In genomic region chr6:108491969-108492368, GRCm38 (mm10) we compare ENCODE assay signal across 18 mouse cellular contexts.
A peak's percentile ranks its signal among the peaks of the same experiment; 100 is the strongest.
DNase-seq lines count a peak whose midpoint lies in the region; ATAC-seq and TF ChIP-seq lines count a peak whose summit lies in the region.
"Had no signal": no experiment of that assay in that cellular context is flagged by ENCODE, and none has a peak within 500 bp of the region (broad histone marks: within the 10 kb centered on the region; RNA-seq: fewer than 3 reads in every experiment).

No protein-coding gene starts in this region.

- DNase-seq in heart, adult 18-20 months: no peak
- peak; percentile 3 for DNase-seq in embryo, embryonic 11 days
- no peak for DNase-seq in left cerebral cortex, postnatal 10 days (ENCODE audit: extremely low spot score in 1 of 2, low spot score in 2 of 2)
- DNase-seq: adrenal gland, adult 2 months; B cell, adult 2 months; cerebellum, adult 2 months; cerebellum, postnatal 36 days; spleen, adult 18-20 months had no signal

- no peaks in the 10 kb centered on the region for H3K27me3 ChIP-seq in heart, embryonic 12.5 days (replicated peaks)
- no peaks in the 10 kb centered on the region for H3K27me3 ChIP-seq in intestine, postnatal 0 days (replicated peaks; ENCODE audit: control insufficient read depth, insufficient read depth, low read length)
- H3K27me3 ChIP-seq in intestine, embryonic 15.5 days (replicated peaks): no peaks in the 10 kb centered on the region
- no peaks in the 10 kb centered on the region for H3K27me3 ChIP-seq in small intestine, adult 2 months (ENCODE audit: control insufficient read depth, insufficient read depth, low read length)
- H3K27me3 ChIP-seq: forebrain, embryonic 15.5 days; midbrain, embryonic 13.5 days; neural tube, embryonic 13.5 days had no signal

- no peaks in the 10 kb centered on the region for H3K9me3 ChIP-seq in heart, embryonic 12.5 days (replicated peaks)
- H3K9me3 ChIP-seq in intestine, postnatal 0 days (ENCODE audit: control insufficient read depth): no peaks in the 10 kb centered on the region
- H3K9me3 ChIP-seq in intestine, embryonic 15.5 days: no peaks in the 10 kb centered on the region
- H3K9me3 ChIP-seq: forebrain, embryonic 15.5 days; midbrain, embryonic 13.5 days; neural tube, embryonic 13.5 days had no signal

- 65% methylated on average over 1 of the region's 1 CpGs for WGBS in heart, embryonic 12.5 days
- 67% methylated on average over 1 of the region's 1 CpGs for WGBS in intestine, postnatal 0 days
- WGBS in intestine, embryonic 15.5 days: 72% methylated on average over 1 of the region's 1 CpGs
- WGBS in small intestine, adult 2 months: 75% methylated on average over 1 of the region's 1 CpGs

- peaks cover 14% of the 10 kb centered on the region for H3K4me1 ChIP-seq in heart, embryonic 12.5 days (replicated peaks)
- H3K4me1 ChIP-seq in intestine, postnatal 0 days (replicated peaks; ENCODE audit: control insufficient read depth, insufficient read depth, low read length): peaks cover 5% of the 10 kb centered on the region; the same call in 1 of the 2 replicates
- H3K4me1 ChIP-seq in intestine, embryonic 15.5 days (replicated peaks): peaks cover 6% of the 10 kb centered on the region; the same call in 1 of the 2 replicates
- peaks cover 27% of the 10 kb centered on the region for H3K4me1 ChIP-seq in small intestine, adult 2 months (ENCODE audit: control insufficient read depth, insufficient read depth, insufficient read length, low read length)

- H3K36me3 ChIP-seq in heart, embryonic 12.5 days: peaks cover 57% of the 10 kb centered on the region
- peaks cover 5% of the 10 kb centered on the region; the same call in 1 of the 2 replicates for H3K36me3 ChIP-seq in intestine, postnatal 0 days (ENCODE audit: control insufficient read depth, insufficient read depth)
- 0 out of 2 replicates have a peak, but pooled peaks cover 8% of the 10 kb centered on the region for H3K36me3 ChIP-seq in intestine, embryonic 15.5 days
- H3K36me3 ChIP-seq in small intestine, adult 2 months (ENCODE audit: control insufficient read depth, insufficient read depth, low read length): peaks cover 3% of the 10 kb centered on the region; the same call in 1 of the 2 replicates
- H3K36me3 ChIP-seq: midbrain, embryonic 13.5 days; neural tube, embryonic 13.5 days had no signal

- H3K27ac ChIP-seq in heart, embryonic 12.5 days (ENCODE audit: poor library complexity, severe bottlenecking): 0 out of 2 replicates have a peak overlapping the region, but pooled peaks have one; percentile 24
- H3K27ac ChIP-seq in intestine, postnatal 0 days (ENCODE audit: low read depth, low read length): no peak overlapping the region
- no peak overlapping the region for H3K27ac ChIP-seq in intestine, embryonic 15.5 days
- H3K27ac ChIP-seq in small intestine, adult 2 months (ENCODE audit: insufficient read depth, low read depth, low read length): peak overlapping the region; percentile 7; the same call in 1 of the 2 replicates
- H3K27ac ChIP-seq: forebrain, embryonic 15.5 days; hindbrain, embryonic 14.5 days; liver, embryonic 14.5 days; midbrain, embryonic 13.5 days; neural tube, embryonic 13.5 days had no signal

- no peak overlapping the region for H3K4me3 ChIP-seq in heart, embryonic 12.5 days
- no peak overlapping the region for H3K4me3 ChIP-seq in intestine, postnatal 0 days (ENCODE audit: low read depth, low read length)
- H3K4me3 ChIP-seq in intestine, embryonic 15.5 days (replicated peaks): no peak overlapping the region
- H3K4me3 ChIP-seq in small intestine, adult 2 months (ENCODE audit: low read depth, low read length): no peak overlapping the region
- H3K4me3 ChIP-seq: forebrain, embryonic 15.5 days; midbrain, embryonic 13.5 days; neural tube, embryonic 13.5 days had no signal

- intact Hi-C loops in left cerebral cortex, postnatal 10 days (cut with DNase I): no loop called here

- ATAC-seq in heart, embryonic 12.5 days (ENCODE audit: insufficient number of reproducible peaks, low FRiP score): no peak; the same call in 1 of the 2 replicates
- peak; percentile 26; the same call in 1 of the 2 replicates for ATAC-seq in intestine, postnatal 0 days
- no peak for ATAC-seq in intestine, embryonic 15.5 days
- ATAC-seq: forebrain, embryonic 15.5 days; intestine, embryonic 16.5 days; midbrain, embryonic 13.5 days had no signal

- no peak overlapping the region for H3K9ac ChIP-seq in heart, embryonic 12.5 days
- no peak overlapping the region for H3K9ac ChIP-seq in intestine, postnatal 0 days (ENCODE audit: low read depth, low read length)
- H3K9ac ChIP-seq in intestine, embryonic 15.5 days: no peak overlapping the region
- H3K9ac ChIP-seq: forebrain, embryonic 15.5 days; hindbrain, embryonic 14.5 days; liver, embryonic 14.5 days; midbrain, embryonic 13.5 days; neural tube, embryonic 13.5 days had no signal

- no peak for TF ChIP-seq POLR2A in small intestine, adult 2 months (IDR thresholded peaks at IDR 0.05; ENCODE audit: low read depth, low read length)

- TF ChIP-seq CTCF in intestine, postnatal 0 days (IDR thresholded peaks at IDR 0.05; ENCODE audit: low read depth): no peak
- TF ChIP-seq CTCF in small intestine, adult 2 months (IDR thresholded peaks at IDR 0.05; ENCODE audit: extremely low read depth, insufficient read length, insufficient replicate concordance, low read depth, low read length): no peak

- no peak overlapping the region for H3K4me2 ChIP-seq in heart, embryonic 12.5 days
- no peak overlapping the region for H3K4me2 ChIP-seq in intestine, postnatal 0 days (replicated peaks; ENCODE audit: low read depth)
- no peak overlapping the region for H3K4me2 ChIP-seq in intestine, embryonic 15.5 days (replicated peaks)
- H3K4me2 ChIP-seq: forebrain, embryonic 15.5 days; hindbrain, embryonic 14.5 days; midbrain, embryonic 13.5 days; neural tube, embryonic 13.5 days had no signal

Comparison
In these comparisons a context has a peak if more than half of its experiments do, and no peak if none do; other contexts are left out.
1. H3K27ac ChIP-seq: peak in heart, embryonic 12.5 days (single experiment) and small intestine, adult 2 months (single experiment); none in intestine, postnatal 0 days (single experiment) and intestine, embryonic 15.5 days (single experiment).